Mouse (Mus musculus) embryonic fibroblast, embryonic 13.5 days (primary cell): ENCODE measurements around the gene Prf1. TPM values are rescaled to one million over a fixed set of nuclear protein-coding genes. Genes with fewer than 3 reads are reported as not detected.

Experiments used
- H3K27ac ChIP-seq: 2 replicates; pipeline ENCODE4 v1.5.1; 2012; ENCODE audit warnings: low read length, control low read depth, inconsistent platforms; ENCODE audit not compliant: insufficient read depth
- H3K4me1 ChIP-seq: 2 replicates; pipeline ENCODE4 v1.6.1; 2011; ENCODE audit warnings: low read length; ENCODE audit not compliant: control insufficient read depth, insufficient read depth
- H3K4me3 ChIP-seq: 2 replicates; pipeline ENCODE4 v1.5.1; 2011; ENCODE audit warnings: mild to moderate bottlenecking, control low read depth, low read length; ENCODE audit not compliant: insufficient read depth
- CTCF ChIP-seq: IDR thresholded peaks from 2 replicates; pipeline ENCODE4 v1.5.1; 2011; ENCODE audit warnings: mild to moderate bottlenecking, control low read depth, low read length, moderate library complexity, borderline replicate concordance; ENCODE audit not compliant: insufficient read depth
- POLR2A ChIP-seq: IDR thresholded peaks from 2 replicates; pipeline ENCODE4 v1.6.1; 2011; ENCODE audit warnings: low read depth, mild to moderate bottlenecking, control low read depth, low read length, moderate library complexity
- polyA plus RNA-seq: library from polyadenylated mRNA; stranded (reverse); fragments of >200 nt; gene quantifications from 2 replicates; pipeline ENCODE4 v1.2.4, GENCODE M21; 2011; ENCODE audit warnings: low read depth; ENCODE audit not compliant: missing spikeins, insufficient read length

Gene Prf1
- polyA plus RNA-seq, 1 experiment = not detected

- Histone ChIP-seq H3K4me3 (no peak overlapping the region), H3K27ac (no peak overlapping the region), H3K4me1 (peaks cover 14% of the 10 kb centered on the region)
- TF ChIP-seq POLR2A (no peak), CTCF (no peak)
Measured at GRCm38 (mm10) chr10:61284309-61284708, 13.3 kb upstream of the Prf1 start.

- peaks cover 14% of the 10 kb centered on the region for H3K4me1 ChIP-seq
- peak overlapping the region; percentile 93 for H3K27ac ChIP-seq
- TF ChIP-seq POLR2A (no peak), CTCF (no peak)
- H3K4me3 ChIP-seq = no peak overlapping the region
Measured at GRCm38 (mm10) chr10:61285271-61285670, 12.4 kb upstream of the Prf1 start.

GRCm38 (mm10) chr10:61286246-61286645 lies 11.4 kb upstream of the Prf1 start:
- H3K4me1 ChIP-seq = peaks cover 12% of the 10 kb centered on the region
- H3K4me3 ChIP-seq = no peak overlapping the region
- TF ChIP-seq POLR2A (no peak), CTCF (no peak)
- H3K27ac ChIP-seq = peak overlapping the region; percentile 93

- TF ChIP-seq CTCF (no peak), POLR2A (no peak)
- Histone ChIP-seq H3K4me3 (no peak overlapping the region), H3K27ac (no peak overlapping the region), H3K4me1 (peaks cover 8% of the 10 kb centered on the region)
Measured at GRCm38 (mm10) chr10:61290016-61290415, 7.6 kb upstream of the Prf1 start.

GRCm38 (mm10) chr10:61290479-61290878 lies 7.2 kb upstream of the Prf1 start:
- Histone ChIP-seq H3K27ac (no peak overlapping the region), H3K4me3 (no peak overlapping the region), H3K4me1 (peaks cover 8% of the 10 kb centered on the region; the same call in 1 of the 2 replicates)
- TF ChIP-seq CTCF (no peak), POLR2A (no peak)

- Histone ChIP-seq H3K27ac (no peak overlapping the region), H3K4me3 (no peak overlapping the region), H3K4me1 (peaks cover 2% of the 10 kb centered on the region; the same call in 1 of the 2 replicates)
- TF ChIP-seq POLR2A = 0 out of 2 replicates have a peak, but pooled peaks have one; percentile 12
- TF ChIP-seq CTCF = no peak
Measured at GRCm38 (mm10) chr10:61294242-61294641, 3.4 kb upstream of the Prf1 start.

GRCm38 (mm10) chr10:61296713-61297445 lies 754 bp upstream of the Prf1 start:
- Histone ChIP-seq H3K4me1 (peaks cover 2% of the 10 kb centered on the region; the same call in 1 of the 2 replicates), H3K4me3 (no peak overlapping the region), H3K27ac (no peak overlapping the region)
- TF ChIP-seq CTCF = no peak

- TF ChIP-seq CTCF (no peak), POLR2A (no peak)
- Histone ChIP-seq H3K4me1 (no peaks in the 10 kb centered on the region), H3K4me3 (no peak overlapping the region), H3K27ac (no peak overlapping the region)
Measured at GRCm38 (mm10) chr10:61300996-61301395, 3.4 kb downstream of the Prf1 start.

GRCm38 (mm10) chr10:61304046-61304445 lies 6.4 kb downstream of the Prf1 start:
- no peak for TF ChIP-seq CTCF
- no peak for TF ChIP-seq POLR2A
- Histone ChIP-seq H3K4me3 (no peak overlapping the region), H3K27ac (no peak overlapping the region), H3K4me1 (no peaks in the 10 kb centered on the region)

- H3K4me1 ChIP-seq = no peaks in the 10 kb centered on the region
- TF ChIP-seq CTCF (no peak), POLR2A (no peak)
- H3K27ac ChIP-seq = no peak overlapping the region
- H3K4me3 ChIP-seq = no peak overlapping the region
Measured at GRCm38 (mm10) chr10:61305928-61306590, 8.4 kb downstream of the Prf1 start.
